20 mouse cellular contexts compared by ENCODE assay signal in the genomic region with DNA sequence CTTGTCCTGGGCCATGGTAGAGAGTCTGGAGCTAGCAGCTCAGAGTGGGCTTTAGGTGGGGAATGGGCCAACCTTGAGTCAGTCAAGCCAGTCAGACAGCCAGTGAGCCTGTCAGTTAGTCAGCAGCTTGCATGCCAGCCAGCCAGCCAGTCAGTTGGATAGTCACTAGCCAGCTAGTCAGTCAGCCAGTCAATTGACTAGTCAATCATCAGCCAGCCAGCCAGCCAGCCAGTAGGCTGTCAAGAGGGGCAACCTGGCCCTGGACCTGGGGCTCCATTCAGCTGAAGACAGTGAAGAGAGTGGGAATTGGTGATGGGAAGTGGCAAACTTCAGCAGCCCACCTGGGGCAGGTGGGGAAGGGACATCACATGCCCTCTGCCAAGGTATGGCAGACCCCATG.
DNase-seq lines count a peak whose midpoint lies in the region; ATAC-seq lines count a peak whose summit lies in the region.
"Had no signal": no experiment of that assay in that cellular context is flagged by ENCODE, and none has a peak within 500 bp of the region (broad histone marks: within the 10 kb centered on the region; RNA-seq: fewer than 3 reads in every experiment).

No protein-coding gene starts in this region.

- 0 out of 2 replicates have a peak, but pooled peaks cover 3% of the 10 kb centered on the region for H3K27me3 ChIP-seq in hindbrain, embryonic 10.5 days (ENCODE audit: insufficient read depth, poor library complexity, severe bottlenecking)
- no peaks in the 10 kb centered on the region for H3K27me3 ChIP-seq in hindbrain, embryonic 14.5 days (ENCODE audit: control insufficient read depth, insufficient read depth, low read length)

- no peak overlapping the region for H3K9ac ChIP-seq in hindbrain, embryonic 14.5 days
- H3K9ac ChIP-seq: forebrain, embryonic 13.5 days had no signal

- H3K27ac ChIP-seq in hindbrain, embryonic 10.5 days: peak overlapping the region; percentile 23; the same call in 1 of the 2 replicates
- no peak overlapping the region for H3K27ac ChIP-seq in hindbrain, embryonic 14.5 days
- H3K27ac ChIP-seq: forebrain, embryonic 10.5 days; forebrain, embryonic 13.5 days had no signal

- no peaks in the 10 kb centered on the region for H3K36me3 ChIP-seq in hindbrain, embryonic 10.5 days
- H3K36me3 ChIP-seq in hindbrain, embryonic 14.5 days (replicated peaks; ENCODE audit: control insufficient read depth, insufficient read depth): no peaks in the 10 kb centered on the region
- H3K36me3 ChIP-seq: forebrain, embryonic 10.5 days had no signal

- no peaks in the 10 kb centered on the region for H3K9me3 ChIP-seq in hindbrain, embryonic 10.5 days
- H3K9me3 ChIP-seq in hindbrain, embryonic 14.5 days (ENCODE audit: control insufficient read depth, low read length): no peaks in the 10 kb centered on the region
- H3K9me3 ChIP-seq: forebrain, embryonic 10.5 days; forebrain, embryonic 13.5 days had no signal

- H3K4me3 ChIP-seq in hindbrain, embryonic 10.5 days: no peak overlapping the region
- H3K4me3 ChIP-seq in hindbrain, embryonic 14.5 days (replicated peaks; ENCODE audit: low read length): no peak overlapping the region
- H3K4me3 ChIP-seq: forebrain, embryonic 10.5 days; forebrain, embryonic 13.5 days had no signal

- peaks cover 26% of the 10 kb centered on the region for H3K4me1 ChIP-seq in hindbrain, embryonic 10.5 days (replicated peaks)
- H3K4me1 ChIP-seq in hindbrain, embryonic 14.5 days (replicated peaks; ENCODE audit: control insufficient read depth, insufficient read depth, low read length): peaks cover 14% of the 10 kb centered on the region

- no peak for DNase-seq in hindbrain, embryonic 10.5 days (ENCODE audit: low spot score)
- no peak for DNase-seq in hindbrain, embryonic 14.5 days (ENCODE audit: low spot score)
- DNase-seq in kidney, adult 18-20 months: peak; percentile 35
- DNase-seq in kidney, postnatal 14 days: no peak
- peak; percentile 54 for DNase-seq in kidney, adult 9 months
- DNase-seq in kidney, postnatal 36 days: peak; percentile 41 to 62
- no peak for DNase-seq in left cerebral cortex, adult 11 months (ENCODE audit: low spot score)
- DNase-seq: adrenal gland, adult 8-10 months; cerebellum, adult 11-12 months; cerebellum, adult 8-10 months; cerebellum, postnatal 14 days; gastrocnemius, postnatal 14 days; heart, adult 11 months had no signal

- H3K4me2 ChIP-seq in hindbrain, embryonic 14.5 days (replicated peaks): no peak overlapping the region
- H3K4me2 ChIP-seq: forebrain, embryonic 13.5 days; heart, embryonic 11.5 days had no signal

- no peak for ATAC-seq in hindbrain, embryonic 14.5 days (ENCODE audit: low FRiP score)
- no peak for ATAC-seq in megakaryocyte-erythroid progenitor cell, adult 5-6 weeks (replicated peaks; ENCODE audit: low FRiP score, low TSS enrichment, poor library complexity, severe bottlenecking)
- ATAC-seq: activated CD4-positive, CD25-positive, alpha-beta regulatory T cell, adult 4 months; forebrain, embryonic 13.5 days; forebrain, embryonic 16.5 days; hindbrain, embryonic 16.5 days had no signal

Comparison
In these comparisons a context has a peak if more than half of its experiments do, and no peak if none do; other contexts are left out.
1. DNase-seq: peak in kidney, adult 18-20 months (single experiment), kidney, adult 9 months (single experiment) and kidney, postnatal 36 days (2 of 2); none in hindbrain, embryonic 10.5 days (single experiment), hindbrain, embryonic 14.5 days (single experiment), kidney, postnatal 14 days (single experiment) and left cerebral cortex, adult 11 months (single experiment).